Mouse (Mus musculus): Measurements from ENCODE around the gene Dolk. TPM values are rescaled to one million over a fixed set of nuclear protein-coding genes. Genes with fewer than 3 reads are reported as not detected.

Dolk gene
- polyA plus RNA-seq (2017; shearing (Covaris generic)), result 10 to 100 TPM; 10.8 to 14.6 (median 10.9) TPM

GRCm38 (mm10) chr2:30286192-30287026 is at the start of gene Dolk, which contains the start of gene Nup188:
Dolk (minus strand) TSS chr2:30286334.
Nup188 (plus strand) TSS chr2:30286397.
- peak; percentile 93 for ATAC-seq

GRCm38 (mm10) chr2:30335324-30335723 is 49.2 kb upstream of the Dolk start:
- ATAC-seq, result no peak

GRCm38 (mm10) chr2:30328791-30329190 is 42.7 kb upstream of the Dolk start:
- no peak for ATAC-seq

- no peak for ATAC-seq
Measured at GRCm38 (mm10) chr2:30327276-30327675, 41.1 kb upstream of the Dolk start.

- ATAC-seq, result no peak
Measured at GRCm38 (mm10) chr2:30325296-30325695, 39.2 kb upstream of the Dolk start.

- no peak for ATAC-seq
Measured at GRCm38 (mm10) chr2:30323111-30323510, 37.0 kb upstream of the Dolk start.

- no peak for ATAC-seq
Measured at GRCm38 (mm10) chr2:30319260-30319659, 33.1 kb upstream of the Dolk start.

GRCm38 (mm10) chr2:30316955-30317354 is 30.8 kb upstream of the Dolk start:
- ATAC-seq, result no peak

- ATAC-seq, result no peak
Measured at GRCm38 (mm10) chr2:30316136-30316535, 30.0 kb upstream of the Dolk start.

- ATAC-seq, result no peak
Measured at GRCm38 (mm10) chr2:30311481-30311880, 25.3 kb upstream of the Dolk start.

GRCm38 (mm10) chr2:30309351-30309750 is 23.2 kb upstream of the Dolk start:
- no peak for ATAC-seq

- no peak for ATAC-seq
Measured at GRCm38 (mm10) chr2:30306087-30306486, 20.0 kb upstream of the Dolk start.

- ATAC-seq, result no peak
Measured at GRCm38 (mm10) chr2:30299966-30300365, 13.8 kb upstream of the Dolk start.

GRCm38 (mm10) chr2:30299525-30299924 is 13.4 kb upstream of the Dolk start:
- no peak for ATAC-seq

- ATAC-seq, result no peak
Measured at GRCm38 (mm10) chr2:30287027-30287373, 866 bp upstream of the Dolk start.

- peak; percentile 27 for ATAC-seq
Measured at GRCm38 (mm10) chr2:30285416-30286181, 535 bp downstream of the Dolk start.

GRCm38 (mm10) chr2:30285004-30285403 is 1.1 kb downstream of the Dolk start:
- ATAC-seq, result no peak

GRCm38 (mm10) chr2:30283193-30283592 is 2.9 kb downstream of the Dolk start:
- no peak for ATAC-seq

GRCm38 (mm10) chr2:30281651-30282050 is 4.5 kb downstream of the Dolk start:
- ATAC-seq, result no peak

- no peak for ATAC-seq
Measured at GRCm38 (mm10) chr2:30280743-30281142, 5.4 kb downstream of the Dolk start, which contains the start of gene Gm28038. Gm28038 (plus strand) TSS chr2:30281043.

- ATAC-seq, result peak; percentile 78
Measured at GRCm38 (mm10) chr2:30270134-30270533, 16.0 kb downstream of the Dolk start.

- ATAC-seq, result no peak
Measured at GRCm38 (mm10) chr2:30269241-30269990, 16.7 kb downstream of the Dolk start.

- ATAC-seq, result no peak
Measured at GRCm38 (mm10) chr2:30268371-30268770, 17.8 kb downstream of the Dolk start.

All from inflammation-experienced regulatory T-cells, adult 6 months (primary cell).